Comparison of ENCODE assay signal across 28 mouse cellular contexts in genomic region chr8:119823278-119823677, GRCm38 (mm10). TPM values are rescaled to one million over a fixed set of nuclear protein-coding genes. Genes with fewer than 3 reads are reported as not detected.
DNase-seq lines count a peak whose midpoint lies in the region; ATAC-seq and TF ChIP-seq lines count a peak whose summit lies in the region.
"Had no signal": no experiment of that assay in that cellular context is flagged by ENCODE, and none has a peak within 500 bp of the region (broad histone marks: within the 10 kb centered on the region; RNA-seq: fewer than 3 reads in every experiment).

No protein-coding gene starts in this region.

- TF ChIP-seq CTCF in forebrain, postnatal 0 days (IDR thresholded peaks at IDR 0.05; ENCODE audit: low read depth) = no peak

- no peaks in the 10 kb centered on the region for H3K27me3 ChIP-seq in forebrain, postnatal 0 days (ENCODE audit: insufficient read depth, low read length)
- H3K27me3 ChIP-seq in forebrain, embryonic 16.5 days (replicated peaks; ENCODE audit: control insufficient read depth, insufficient read depth, low read length) = no peaks in the 10 kb centered on the region
- H3K27me3 ChIP-seq: CH12.LX; embryonic facial prominence, embryonic 13.5 days; embryonic facial prominence, embryonic 15.5 days; forebrain, embryonic 12.5 days; Patski had no signal

- peak overlapping the region; percentile 15; the same call in 1 of the 2 replicates for H3K27ac ChIP-seq in forebrain, postnatal 0 days (ENCODE audit: low read depth, low read length)
- H3K27ac ChIP-seq in forebrain, embryonic 16.5 days (ENCODE audit: low read length) = no peak overlapping the region
- H3K27ac ChIP-seq: embryonic facial prominence, embryonic 13.5 days; embryonic facial prominence, embryonic 15.5 days; forebrain, embryonic 12.5 days had no signal

- H3K4me1 ChIP-seq in forebrain, postnatal 0 days (ENCODE audit: insufficient read depth) = 0 out of 2 replicates have a peak, but pooled peaks cover 2% of the 10 kb centered on the region
- H3K4me1 ChIP-seq in forebrain, embryonic 16.5 days (replicated peaks; ENCODE audit: control insufficient read depth, insufficient read depth, low read length) = peaks cover 13% of the 10 kb centered on the region

- 93% methylated on average over 9 of the region's 9 CpGs for WGBS in forebrain, postnatal 0 days
- 96% methylated on average over 9 of the region's 9 CpGs for WGBS in forebrain, embryonic 16.5 days

- H3K4me2 ChIP-seq in forebrain, postnatal 0 days (ENCODE audit: low read depth) = no peak overlapping the region
- H3K4me2 ChIP-seq in forebrain, embryonic 16.5 days (ENCODE audit: low read length) = no peak overlapping the region
- H3K4me2 ChIP-seq: embryonic facial prominence, embryonic 13.5 days; embryonic facial prominence, embryonic 15.5 days; forebrain, embryonic 12.5 days had no signal

- H3K4me3 ChIP-seq in forebrain, postnatal 0 days (ENCODE audit: low read depth, low read length) = no peak overlapping the region
- no peak overlapping the region for H3K4me3 ChIP-seq in forebrain, embryonic 16.5 days (replicated peaks; ENCODE audit: low read length)
- H3K4me3 ChIP-seq: embryonic facial prominence, embryonic 13.5 days; embryonic facial prominence, embryonic 15.5 days; erythroblast, embryonic 14.5 days; forebrain, embryonic 10.5 days; forebrain, embryonic 12.5 days had no signal

- no peak overlapping the region for H3K9ac ChIP-seq in forebrain, postnatal 0 days
- H3K9ac ChIP-seq in forebrain, embryonic 16.5 days (replicated peaks; ENCODE audit: low read depth, low read length) = no peak overlapping the region
- H3K9ac ChIP-seq: embryonic facial prominence, embryonic 13.5 days; embryonic facial prominence, embryonic 15.5 days; forebrain, embryonic 12.5 days had no signal

- ATAC-seq in forebrain, postnatal 0 days = no peak
- no peak for ATAC-seq in forebrain, embryonic 16.5 days
- ATAC-seq: activated CD4-positive, CD25-positive, alpha-beta regulatory T cell, adult 4 months; CD4-positive, CD25-positive, alpha-beta regulatory T cell, adult 4 months; forebrain, embryonic 14.5 days; Patski had no signal

- intact Hi-C loops in left cerebral cortex, postnatal 10 days (cut with DNase I) = no loop called here

- H3K36me3 ChIP-seq in forebrain, postnatal 0 days (ENCODE audit: insufficient read depth) = peaks cover 16% of the 10 kb centered on the region
- H3K36me3 ChIP-seq in forebrain, embryonic 16.5 days (ENCODE audit: control insufficient read depth, insufficient read depth) = peaks cover 7% of the 10 kb centered on the region; the same call in 1 of the 2 replicates
- H3K36me3 ChIP-seq: G1E had no signal

- H3K9me3 ChIP-seq in forebrain, postnatal 0 days (ENCODE audit: low read length) = no peaks in the 10 kb centered on the region
- H3K9me3 ChIP-seq in forebrain, embryonic 16.5 days (ENCODE audit: control insufficient read depth, low read length) = no peaks in the 10 kb centered on the region
- H3K9me3 ChIP-seq: embryonic facial prominence, embryonic 13.5 days; embryonic facial prominence, embryonic 15.5 days; forebrain, embryonic 10.5 days; forebrain, embryonic 12.5 days; G1E had no signal

- DNase-seq in forebrain, postnatal 0 days = no peak
- DNase-seq in heart, adult 11 months = peak; percentile 88
- DNase-seq in heart, postnatal 4 days = no peak
- DNase-seq in brain, adult 2 months (ENCODE audit: low read depth, low spot score) = peak; percentile 55
- DNase-seq in left cerebral cortex, postnatal 10 days (ENCODE audit: extremely low spot score in 1 of 2, low spot score in 2 of 2) = no peak
- DNase-seq: adrenal gland, adult 8-10 months; adrenal gland, postnatal 14 days; adrenal gland, postnatal 36 days; B cell, adult 2 months; cerebellum, adult 11 months; cerebellum, adult 18-20 months; cerebellum, adult 8-10 months; cerebellum, adult 9-11 months; cerebellum, postnatal 14 days; cerebellum, postnatal 36 days; embryo, embryonic 11 days had no signal

RNA-seq across cellular contexts. Expression of gene Cotl1, which starts 17.1 kb away (rescaled TPM):
- 177 and 224 TPM in 2 replicates for total RNA-seq in forebrain, postnatal 0 days (2014; rRNA removed)
- 134 and 156 TPM in 2 replicates for polyA plus RNA-seq in forebrain, postnatal 0 days (2015; fragmentation: Nextera tagmentation; extraction: Ambion mirVana)
- 119 and 147 TPM in 2 replicates for polyA plus RNA-seq in forebrain, embryonic 16.5 days (2015; fragmentation: Nextera tagmentation; extraction: Ambion mirVana)
- total RNA-seq in heart, postnatal 4 days (2021) = 10 to 100 TPM; 51.5 to 56.0 TPM
- total RNA-seq in left cerebral cortex, postnatal 10 days (2021) = 100 to 1,000 TPM in 1 of 2 experiments, 10 to 100 TPM in 1; 96.5 to 100 TPM

RNA-seq across cellular contexts. Expression of gene Klhl36, which starts 38.8 kb away (rescaled TPM):
- total RNA-seq in forebrain, postnatal 0 days (2014; rRNA removed) = 18.7 and 23.0 TPM in 2 replicates
- polyA plus RNA-seq in forebrain, postnatal 0 days (2015; fragmentation: Nextera tagmentation; extraction: Ambion mirVana) = 18.0 and 20.3 TPM in 2 replicates
- 15.2 and 19.1 TPM in 2 replicates for polyA plus RNA-seq in forebrain, embryonic 16.5 days (2015; fragmentation: Nextera tagmentation; extraction: Ambion mirVana)
- 1 to 10 TPM; 4.7 to 4.8 TPM for total RNA-seq in heart, postnatal 4 days (2021)
- total RNA-seq in left cerebral cortex, postnatal 10 days (2021) = 1 to 10 TPM; 7.3 to 8.2 TPM

RNA-seq across cellular contexts. Expression of gene Tldc1, which starts 45.1 kb away (rescaled TPM):
- 21.0 and 21.1 TPM in 2 replicates for total RNA-seq in forebrain, postnatal 0 days (2014; rRNA removed)
- polyA plus RNA-seq in forebrain, postnatal 0 days (2015; fragmentation: Nextera tagmentation; extraction: Ambion mirVana) = 6.8 and 9.4 TPM in 2 replicates
- polyA plus RNA-seq in forebrain, embryonic 16.5 days (2015; fragmentation: Nextera tagmentation; extraction: Ambion mirVana) = 15.3 and 16.1 TPM in 2 replicates
- 1 to 10 TPM; 9.0 to 9.2 TPM for total RNA-seq in heart, postnatal 4 days (2021)
- total RNA-seq in left cerebral cortex, postnatal 10 days (2021) = 10 to 100 TPM; 14.2 to 15.9 TPM

Comparison
In these comparisons a context has a peak if more than half of its experiments do, and no peak if none do; other contexts are left out.
1. DNase-seq: peak in heart, adult 11 months (single experiment) and brain, adult 2 months (single experiment); none in forebrain, postnatal 0 days (single experiment), heart, postnatal 4 days (single experiment) and left cerebral cortex, postnatal 10 days (0 of 2).